Mouse (Mus musculus): ENCODE results near the gene Gm37240. TPM values are rescaled to one million over a fixed set of nuclear protein-coding genes. Genes with fewer than 3 reads are reported as not detected.

Gene Gm37240
- polyA plus RNA-seq, 1 experiment from 2014 or later, result 0.43 TPM

- WGBS, result 72% methylated on average over 10 of the region's 10 CpGs
Measured at GRCm38 (mm10) chr3:84735716-84736115, 1151.6 kb downstream of the Gm37240 start.

GRCm38 (mm10) chr3:84732516-84732915 is 1154.8 kb downstream of the Gm37240 start:
- peak; percentile 53 for DNase-seq (ENCODE audit: low spot score)
- WGBS, result 5% methylated on average over 6 of the region's 6 CpGs
- H3K4me2 ChIP-seq (ENCODE audit: low read depth, low read length, severe bottlenecking), result peak overlapping the region; percentile 54
- H3K27me3 ChIP-seq (ENCODE audit: control insufficient read depth, insufficient read depth, low read length), result peaks cover 2% of the 10 kb centered on the region; the same call in 1 of the 2 replicates
- peaks cover 4% of the 10 kb centered on the region; the same call in 1 of the 2 replicates for H3K4me1 ChIP-seq (replicated peaks; ENCODE audit: control insufficient read depth, insufficient read depth, low read length)
- 0 out of 2 replicates have a peak, but pooled peaks have one; percentile 22 for ATAC-seq (replicated peaks; ENCODE audit: low FRiP score)
- no peaks in the 10 kb centered on the region for H3K36me3 ChIP-seq (ENCODE audit: control insufficient read depth, insufficient read depth, low read length)
- H3K9me3 ChIP-seq (ENCODE audit: control insufficient read depth, low read length), result no peaks in the 10 kb centered on the region
- peak overlapping the region; percentile 24 for H3K4me3 ChIP-seq (ENCODE audit: low read depth, low read length)
- no peak overlapping the region for H3K9ac ChIP-seq (ENCODE audit: low read length)
- 0 out of 2 replicates have a peak overlapping the region, but pooled peaks have one; percentile 58 for H3K27ac ChIP-seq (ENCODE audit: low read depth, low read length)

More at GRCm38 (mm10) chr3:84735716-84736115, 1151.6 kb downstream of the Gm37240 start:
- Histone ChIP-seq H3K9me3 (ENCODE audit: control insufficient read depth, low read length) (no peaks in the 10 kb centered on the region), H3K36me3 (ENCODE audit: control insufficient read depth, insufficient read depth, low read length) (no peaks in the 10 kb centered on the region), H3K27ac (ENCODE audit: low read depth, low read length) (no peak overlapping the region), H3K4me1 (replicated peaks; ENCODE audit: control insufficient read depth, insufficient read depth, low read length) (peaks cover 4% of the 10 kb centered on the region; the same call in 1 of the 2 replicates), H3K4me3 (ENCODE audit: low read depth, low read length) (no peak overlapping the region), H3K9ac (ENCODE audit: low read length) (no peak overlapping the region), H3K27me3 (ENCODE audit: control insufficient read depth, insufficient read depth, low read length) (peaks cover 2% of the 10 kb centered on the region; the same call in 1 of the 2 replicates), H3K4me2 (ENCODE audit: low read depth, low read length, severe bottlenecking) (no peak overlapping the region)
- no peak for ATAC-seq (replicated peaks; ENCODE audit: low FRiP score)
- DNase-seq (ENCODE audit: low spot score), result no peak

DNA sequence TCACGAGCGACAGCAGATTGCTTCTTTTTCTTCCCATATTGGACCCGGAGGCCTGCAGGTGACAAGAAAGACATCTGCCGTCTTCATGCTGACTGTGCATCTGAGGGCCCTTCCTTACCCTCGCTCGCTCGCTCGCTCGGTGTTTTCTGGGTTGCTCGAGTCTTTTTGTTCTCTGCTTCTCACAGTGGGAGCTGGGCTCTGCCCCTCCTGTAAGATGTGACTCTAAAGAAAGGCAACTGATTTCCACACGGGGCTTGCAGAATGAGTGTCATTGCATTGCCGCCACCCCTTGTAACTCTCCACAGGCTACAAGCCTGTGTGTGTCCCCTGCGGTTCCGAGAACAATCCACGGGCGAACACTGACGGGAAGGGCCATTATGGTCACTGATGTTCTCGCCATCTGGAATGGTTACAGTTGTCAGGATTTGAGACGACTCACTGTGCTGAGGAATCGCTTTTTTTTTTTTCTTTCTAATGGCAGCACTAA is 1155.3 kb downstream of the Gm37240 start:
- H3K27ac ChIP-seq (ENCODE audit: low read depth, low read length), result peak overlapping the region; percentile 58; the same call in 1 of the 2 replicates

DNA sequence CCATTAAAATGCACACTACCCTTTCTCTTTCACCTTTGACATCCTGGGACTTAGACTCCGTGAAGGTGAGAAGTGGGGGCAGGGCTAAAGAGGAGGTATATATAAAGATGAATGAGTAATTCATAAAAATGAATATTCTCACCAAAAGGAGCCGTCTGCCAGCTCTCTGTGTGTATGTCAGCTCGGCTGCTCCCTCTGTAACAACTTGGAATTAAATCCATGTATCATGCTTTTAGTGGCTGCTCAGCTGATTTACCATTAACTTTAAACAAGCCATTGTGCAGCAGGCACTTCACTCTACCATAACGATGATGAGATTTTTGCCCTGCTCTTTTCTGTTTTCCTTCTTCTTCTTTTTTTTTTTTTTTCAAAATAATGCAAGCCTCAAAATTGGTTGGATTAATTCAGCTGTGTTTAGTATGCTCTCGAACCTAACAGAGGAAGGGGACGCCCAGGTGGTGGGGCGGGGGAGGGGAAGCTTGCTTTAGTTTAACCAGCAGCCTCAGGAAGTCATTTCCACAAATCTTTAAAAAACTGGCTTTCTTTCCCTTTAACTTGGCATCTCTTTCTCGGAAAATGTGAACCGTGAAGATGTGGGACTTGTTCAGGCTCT is 1155.8 kb downstream of the Gm37240 start:
- Histone ChIP-seq H3K4me2 (ENCODE audit: low read depth, low read length, severe bottlenecking) (peak overlapping the region; percentile 54), H3K4me1 (replicated peaks; ENCODE audit: control insufficient read depth, insufficient read depth, low read length) (peaks cover 4% of the 10 kb centered on the region; the same call in 1 of the 2 replicates), H3K36me3 (ENCODE audit: control insufficient read depth, insufficient read depth, low read length) (no peaks in the 10 kb centered on the region), H3K9ac (ENCODE audit: low read length) (peak overlapping the region; percentile 18), H3K27me3 (ENCODE audit: control insufficient read depth, insufficient read depth, low read length) (peaks cover 2% of the 10 kb centered on the region; the same call in 1 of the 2 replicates), H3K4me3 (ENCODE audit: low read depth, low read length) (peak overlapping the region; percentile 24), H3K27ac (ENCODE audit: low read depth, low read length) (peak overlapping the region; percentile 58; the same call in 1 of the 2 replicates), H3K9me3 (ENCODE audit: control insufficient read depth, low read length) (no peaks in the 10 kb centered on the region)
- no peak; the same call in 1 of the 2 replicates for ATAC-seq (replicated peaks; ENCODE audit: low FRiP score)
- WGBS, result 13% methylated on average over 9 of the region's 9 CpGs
- no peak for DNase-seq (ENCODE audit: low spot score)

More for the DNA sequence above, 1155.3 kb downstream of the Gm37240 start:
- Histone ChIP-seq H3K4me2 (ENCODE audit: low read depth, low read length, severe bottlenecking) (peak overlapping the region; percentile 54), H3K36me3 (ENCODE audit: control insufficient read depth, insufficient read depth, low read length) (no peaks in the 10 kb centered on the region), H3K4me3 (ENCODE audit: low read depth, low read length) (peak overlapping the region; percentile 24), H3K4me1 (replicated peaks; ENCODE audit: control insufficient read depth, insufficient read depth, low read length) (peaks cover 4% of the 10 kb centered on the region; the same call in 1 of the 2 replicates), H3K27me3 (ENCODE audit: control insufficient read depth, insufficient read depth, low read length) (peaks cover 2% of the 10 kb centered on the region; the same call in 1 of the 2 replicates), H3K9me3 (ENCODE audit: control insufficient read depth, low read length) (no peaks in the 10 kb centered on the region), H3K9ac (ENCODE audit: low read length) (peak overlapping the region; percentile 18)
- 2% methylated on average over 20 of the region's 20 CpGs for WGBS
- ATAC-seq (replicated peaks; ENCODE audit: low FRiP score) (peak; percentile 60), DNase-seq (ENCODE audit: low spot score) (peak; percentile 61)

DNA sequence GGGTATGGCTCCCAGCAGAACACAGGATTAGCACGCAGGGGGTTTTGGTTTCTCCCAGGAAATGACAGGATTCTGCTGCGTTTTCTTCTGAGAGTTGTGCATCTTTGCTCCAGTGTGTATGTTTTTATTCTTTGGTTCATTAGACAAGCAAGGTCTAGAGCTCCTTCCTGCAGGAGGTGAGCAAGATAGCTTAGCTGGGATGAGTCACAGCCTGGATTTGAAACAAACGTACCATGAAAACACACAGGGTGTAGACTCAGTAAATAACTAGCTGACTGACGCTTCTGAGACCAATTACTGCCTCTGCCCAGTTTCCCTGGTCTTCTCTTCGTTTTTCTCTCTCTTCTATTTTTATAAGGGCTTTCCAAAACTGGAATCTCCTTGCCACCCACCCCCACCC is 1156.3 kb downstream of the Gm37240 start:
- no peaks in the 10 kb centered on the region for H3K9me3 ChIP-seq (ENCODE audit: control insufficient read depth, low read length)
- no peak overlapping the region for H3K4me2 ChIP-seq (ENCODE audit: low read depth, low read length, severe bottlenecking)
- H3K9ac ChIP-seq (ENCODE audit: low read length), result no peak overlapping the region
- no peak overlapping the region for H3K4me3 ChIP-seq (ENCODE audit: low read depth, low read length)
- H3K27me3 ChIP-seq (ENCODE audit: control insufficient read depth, insufficient read depth, low read length), result peaks cover 2% of the 10 kb centered on the region; the same call in 1 of the 2 replicates
- 28% methylated on average over 5 of the region's 5 CpGs for WGBS
- H3K36me3 ChIP-seq (ENCODE audit: control insufficient read depth, insufficient read depth, low read length), result no peaks in the 10 kb centered on the region
- peaks cover 4% of the 10 kb centered on the region; the same call in 1 of the 2 replicates for H3K4me1 ChIP-seq (replicated peaks; ENCODE audit: control insufficient read depth, insufficient read depth, low read length)
- no peak overlapping the region; the same call in 1 of the 2 replicates for H3K27ac ChIP-seq (ENCODE audit: low read depth, low read length)
- DNase-seq (ENCODE audit: low spot score), result no peak
- no peak for ATAC-seq (replicated peaks; ENCODE audit: low FRiP score)

DNA sequence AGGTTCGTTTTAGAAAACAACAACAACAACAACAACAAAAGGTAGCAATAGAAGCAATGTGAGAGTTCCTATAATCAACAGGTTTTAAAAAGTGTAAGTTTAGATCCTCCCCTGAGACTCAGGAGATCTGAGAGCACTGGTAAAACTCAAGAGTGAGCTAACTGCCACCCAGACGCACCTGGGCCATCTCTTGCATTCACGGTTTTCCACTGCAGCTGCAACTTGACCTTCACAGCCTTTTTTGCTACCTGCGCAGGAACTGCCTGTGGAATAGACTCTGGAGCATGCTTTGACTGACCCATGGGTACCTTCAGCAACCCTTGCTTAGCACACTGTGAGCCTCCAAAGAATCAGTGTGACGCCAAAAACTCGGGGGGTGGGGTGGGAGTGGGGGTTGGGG is 1157.5 kb downstream of the Gm37240 start:
- 85% methylated on average over 6 of the region's 6 CpGs for WGBS
- DNase-seq (ENCODE audit: low spot score), result no peak
- no peak overlapping the region for H3K4me2 ChIP-seq (ENCODE audit: low read depth, low read length, severe bottlenecking)
- H3K27me3 ChIP-seq (ENCODE audit: control insufficient read depth, insufficient read depth, low read length), result peaks cover 2% of the 10 kb centered on the region; the same call in 1 of the 2 replicates
- H3K9ac ChIP-seq (ENCODE audit: low read length), result no peak overlapping the region
- H3K27ac ChIP-seq (ENCODE audit: low read depth, low read length), result no peak overlapping the region
- no peaks in the 10 kb centered on the region for H3K9me3 ChIP-seq (ENCODE audit: control insufficient read depth, low read length)
- no peaks in the 10 kb centered on the region for H3K36me3 ChIP-seq (ENCODE audit: control insufficient read depth, insufficient read depth, low read length)
- peaks cover 4% of the 10 kb centered on the region; the same call in 1 of the 2 replicates for H3K4me1 ChIP-seq (replicated peaks; ENCODE audit: control insufficient read depth, insufficient read depth, low read length)
- no peak overlapping the region for H3K4me3 ChIP-seq (ENCODE audit: low read depth, low read length)
- ATAC-seq (replicated peaks; ENCODE audit: low FRiP score), result no peak

GRCm38 (mm10) chr3:84723996-84724395 is 1163.3 kb downstream of the Gm37240 start:
- Histone ChIP-seq H3K4me1 (replicated peaks; ENCODE audit: control insufficient read depth, insufficient read depth, low read length) (no peaks in the 10 kb centered on the region), H3K4me3 (ENCODE audit: low read depth, low read length) (no peak overlapping the region), H3K27me3 (ENCODE audit: control insufficient read depth, insufficient read depth, low read length) (no peaks in the 10 kb centered on the region), H3K9ac (ENCODE audit: low read length) (no peak overlapping the region), H3K9me3 (ENCODE audit: control insufficient read depth, low read length) (no peaks in the 10 kb centered on the region), H3K36me3 (ENCODE audit: control insufficient read depth, insufficient read depth, low read length) (no peaks in the 10 kb centered on the region), H3K27ac (ENCODE audit: low read depth, low read length) (no peak overlapping the region), H3K4me2 (ENCODE audit: low read depth, low read length, severe bottlenecking) (no peak overlapping the region)
- DNase-seq (ENCODE audit: low spot score) (no peak), ATAC-seq (replicated peaks; ENCODE audit: low FRiP score) (no peak)
- WGBS, result 79% methylated on average over 5 of the region's 5 CpGs

DNA sequence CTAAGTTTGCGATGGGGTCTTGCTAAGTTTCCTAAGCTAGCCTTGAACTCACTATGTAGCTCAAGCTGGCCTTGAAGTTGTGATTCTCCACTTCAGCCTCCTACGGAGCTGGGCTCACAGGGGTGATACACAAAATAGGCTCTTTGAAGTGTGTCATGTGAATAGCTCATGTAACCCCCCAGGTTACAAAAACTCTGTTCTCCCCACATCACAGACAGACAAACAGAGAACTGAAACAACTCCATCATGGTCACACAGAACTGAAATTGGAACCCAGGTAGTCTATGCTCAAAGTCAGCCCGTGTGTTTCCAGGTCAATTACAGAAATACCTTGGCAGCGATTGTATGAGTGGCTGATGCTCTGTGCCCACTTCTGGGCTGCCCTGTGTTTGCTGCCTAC is 1164.6 kb downstream of the Gm37240 start:
- 90% methylated on average over 4 of the region's 4 CpGs for WGBS
- ATAC-seq (replicated peaks; ENCODE audit: low FRiP score), result no peak
- no peaks in the 10 kb centered on the region for H3K36me3 ChIP-seq (ENCODE audit: control insufficient read depth, insufficient read depth, low read length)

More for the DNA sequence above, 1164.6 kb downstream of the Gm37240 start:
- Histone ChIP-seq H3K9me3 (ENCODE audit: control insufficient read depth, low read length) (no peaks in the 10 kb centered on the region), H3K9ac (ENCODE audit: low read length) (no peak overlapping the region), H3K4me3 (ENCODE audit: low read depth, low read length) (no peak overlapping the region), H3K27me3 (ENCODE audit: control insufficient read depth, insufficient read depth, low read length) (no peaks in the 10 kb centered on the region), H3K27ac (ENCODE audit: low read depth, low read length) (no peak overlapping the region), H3K4me2 (ENCODE audit: low read depth, low read length, severe bottlenecking) (no peak overlapping the region), H3K4me1 (replicated peaks; ENCODE audit: control insufficient read depth, insufficient read depth, low read length) (no peaks in the 10 kb centered on the region)
- DNase-seq (ENCODE audit: low spot score), result no peak

Measured in forebrain, embryonic 11.5 days (tissue).